Mouse (Mus musculus) gastrocnemius, postnatal 14 days (tissue): ENCODE measurements around the gene Reg3b. TPM values are rescaled to one million over a fixed set of nuclear protein-coding genes. Genes with fewer than 3 reads are reported as not detected.
"Not testable (repeated sequence)": the region's sequence is repeated elsewhere in the genome, so short reads cannot be mapped to it uniquely, and the experiment has no call there.

Experiments used
- DNase-seq: peaks from one replicate; pipeline ENCODE4 v3.0.0; 2021; ENCODE audit warnings: mixed read lengths
- intact Hi-C: fragments of 180-260 bp; cut with DNase I; formaldehyde crosslinking; loops from one replicate; pipeline ENCODE4 v1.15.1; 2025; ENCODE audit warnings: low total_unique reads
- long read RNA-seq, 2 experiments: library from polyadenylated mRNA; stranded (forward); transcript quantifications; one replicate each; pipeline ENCODE4 v2.0.0; 2021
- total RNA-seq, 2 experiments: library from RNA; stranded (reverse); gene quantifications; 2 replicates each; pipeline ENCODE4 v1.2.3; 2021

Reg3b gene
- not detected for total RNA-seq
- long read RNA-seq, experiment 1, result 0 reads
- long read RNA-seq, experiment 2, result 0 reads

DNA sequence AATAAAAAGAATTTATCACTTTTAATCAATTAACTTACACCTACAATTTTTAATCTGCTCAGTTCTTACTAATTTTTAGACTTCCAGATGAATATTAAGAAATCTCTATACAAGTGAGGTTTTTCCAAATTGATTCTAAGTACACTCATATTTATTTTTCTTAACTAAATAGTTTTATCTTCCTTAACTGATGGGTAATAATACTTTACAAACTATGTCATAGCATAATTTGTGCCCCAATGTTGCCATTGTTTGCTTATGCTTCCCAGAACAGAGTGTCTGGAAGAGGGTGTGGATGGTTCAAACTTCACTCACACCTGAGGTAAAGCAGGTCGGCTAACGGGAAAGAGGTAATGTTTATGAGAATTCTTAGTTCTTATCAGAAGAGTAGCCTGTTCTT lies at the start of gene Reg3b:
Gene Reg3b, plus strand, starts transcription at position 301 of the 400 bp plus-strand sequence.
- intact Hi-C loops, result no loop called here
- DNase-seq, result no peak

DNA sequence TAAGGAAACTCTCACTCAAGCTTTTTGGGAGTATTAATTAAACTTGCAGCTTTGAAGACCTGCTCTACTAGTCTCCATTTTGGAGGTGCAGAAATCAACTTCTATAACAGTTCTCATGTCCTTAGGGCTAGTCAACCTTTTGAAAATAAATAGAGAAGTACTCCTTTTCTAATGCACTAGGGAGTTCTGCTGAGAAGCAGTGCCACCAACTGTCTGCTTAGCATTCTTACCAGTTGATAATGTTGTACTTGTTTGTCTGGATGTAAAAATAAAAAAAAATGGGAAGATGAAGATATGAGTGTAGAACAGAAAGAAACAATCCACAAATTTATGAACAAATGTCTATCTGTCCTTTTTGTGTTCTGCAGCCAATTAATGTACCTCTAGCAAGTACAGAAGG lies 42.7 kb upstream of the Reg3b start:
- intact Hi-C loops, result no loop called here
- no peak for DNase-seq

DNA sequence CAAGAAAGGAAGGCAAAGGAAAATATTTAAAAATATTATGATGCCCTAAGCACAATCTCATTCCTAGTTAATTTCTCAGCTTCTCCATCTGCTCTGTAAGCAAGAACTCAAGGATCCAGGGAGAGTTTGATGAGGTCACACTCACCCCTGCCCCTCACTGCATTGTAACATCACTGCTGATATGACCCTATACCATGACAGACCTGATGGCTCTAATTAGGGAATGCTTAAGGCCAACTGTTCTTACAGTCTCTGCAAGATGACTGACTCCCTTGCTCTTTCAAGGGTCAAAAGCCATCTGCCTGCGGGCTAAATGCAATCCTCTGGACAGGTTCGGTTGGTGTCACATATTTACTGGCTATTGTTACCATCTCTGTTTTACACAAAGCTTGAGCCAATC lies 41.3 kb upstream of the Reg3b start:
- intact Hi-C loops, result no loop called here

DNA sequence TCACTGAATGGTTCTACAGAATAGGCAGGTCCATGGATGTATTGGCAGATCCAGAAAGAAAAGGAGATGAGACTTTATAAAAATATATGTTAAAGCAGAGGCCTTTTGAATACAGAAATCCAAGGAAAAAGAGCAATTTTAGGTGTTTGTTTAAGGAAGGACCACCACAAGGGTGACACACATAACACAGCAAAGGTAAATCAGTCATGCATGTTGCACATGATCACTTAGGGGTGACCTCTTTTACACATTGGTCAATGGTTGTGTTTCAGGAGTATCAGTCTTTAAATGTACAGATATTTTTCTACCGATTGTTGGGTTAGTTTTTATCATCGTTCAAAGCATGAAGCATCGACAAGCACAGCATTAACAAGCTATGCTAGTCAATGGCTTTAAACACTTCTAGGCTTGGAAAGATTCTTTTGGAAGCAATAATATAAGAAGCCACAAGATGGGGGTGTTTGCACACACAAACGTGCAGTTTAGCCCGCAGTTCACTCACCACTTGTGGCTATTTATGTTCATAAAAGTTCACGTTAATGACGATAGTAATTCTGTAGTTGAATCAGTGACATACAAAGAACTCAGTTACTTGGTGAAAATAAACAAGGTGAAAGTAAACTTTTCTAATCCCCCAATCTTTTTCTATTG lies 38.4 kb upstream of the Reg3b start:
- intact Hi-C loops, result no loop called here
- DNase-seq, result no peak

More for the DNA sequence above, 41.3 kb upstream of the Reg3b start:
- no peak for DNase-seq

DNA sequence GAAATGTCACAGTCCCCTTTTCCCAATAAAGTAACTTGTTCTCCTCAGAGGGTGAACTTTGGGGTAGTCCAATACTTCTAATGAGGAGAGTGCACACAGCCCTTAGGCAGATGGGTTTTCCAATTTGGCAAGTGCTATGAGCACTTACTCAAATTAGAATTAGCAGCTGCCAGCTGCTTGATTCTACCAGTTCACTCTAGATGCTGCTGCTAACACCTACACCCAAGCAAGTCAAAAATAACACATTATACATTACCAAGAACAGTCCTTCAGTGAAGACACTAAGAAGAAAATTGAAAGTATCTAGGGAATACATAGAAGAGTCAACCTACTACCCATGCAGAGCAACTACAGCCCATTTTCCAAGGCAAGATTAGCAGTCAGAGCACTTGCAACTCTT lies 30.2 kb upstream of the Reg3b start:
- no peak for DNase-seq

DNA sequence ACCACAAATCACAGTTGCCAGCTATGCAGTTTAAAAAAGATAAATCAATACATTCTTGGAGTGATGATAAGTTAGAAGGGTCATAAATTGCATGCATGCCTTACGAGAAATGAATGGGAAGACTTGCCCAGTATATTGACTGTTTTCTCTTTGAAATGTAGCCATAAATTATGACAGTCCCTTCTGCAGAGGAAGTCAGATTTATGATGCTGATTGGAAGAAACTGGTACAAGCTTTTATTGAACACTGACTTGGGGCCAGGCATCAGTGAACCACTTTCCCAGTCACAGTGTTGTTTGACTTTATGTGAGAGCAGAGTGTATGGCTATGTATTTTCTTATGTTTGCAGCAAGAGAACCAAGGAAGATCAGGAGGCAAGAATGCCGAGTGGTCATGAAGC lies 28.8 kb upstream of the Reg3b start:
- intact Hi-C loops, result no loop called here
- no peak for DNase-seq

More for the DNA sequence above, 30.2 kb upstream of the Reg3b start:
- intact Hi-C loops, result no loop called here

GRCm38 (mm10) chr6:78361971-78362563 lies 8.4 kb upstream of the Reg3b start:
- intact Hi-C loops, result no loop called here
- no peak for DNase-seq

DNA sequence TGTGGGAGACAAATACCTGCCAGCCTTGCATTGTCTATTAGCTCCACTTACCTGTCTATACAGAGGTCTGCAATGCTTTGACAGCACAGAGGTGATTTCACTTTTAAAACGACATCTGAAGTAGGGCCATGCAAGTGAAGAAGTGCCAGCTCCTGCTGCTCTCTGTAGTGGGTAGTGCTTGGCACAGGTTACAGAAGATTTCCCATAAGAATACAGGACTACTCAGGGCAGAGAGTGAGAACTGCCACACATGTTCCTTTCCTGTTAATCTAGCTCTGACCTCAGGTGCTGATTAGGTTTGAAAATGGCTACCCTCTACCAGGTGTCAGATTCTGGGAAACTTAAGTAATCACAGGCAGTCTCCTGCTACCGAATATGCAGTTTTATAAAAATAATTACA lies 8.3 kb downstream of the Reg3b start, which contains the start of gene Reg3d:
Gene Reg3d, minus strand, starts transcription at position 101 of the 400 bp plus-strand sequence.
- intact Hi-C loops, result no loop called here
- DNase-seq, result no peak

- no peak for DNase-seq
- intact Hi-C loops, result no loop called here
These were observed 10.0 kb downstream of the Reg3b start, which contains the start of gene Reg3a for GRCm38 (mm10) chr6:78380409-78380808. TSS of gene Reg3a (plus strand) at chr6:78380709.

DNA sequence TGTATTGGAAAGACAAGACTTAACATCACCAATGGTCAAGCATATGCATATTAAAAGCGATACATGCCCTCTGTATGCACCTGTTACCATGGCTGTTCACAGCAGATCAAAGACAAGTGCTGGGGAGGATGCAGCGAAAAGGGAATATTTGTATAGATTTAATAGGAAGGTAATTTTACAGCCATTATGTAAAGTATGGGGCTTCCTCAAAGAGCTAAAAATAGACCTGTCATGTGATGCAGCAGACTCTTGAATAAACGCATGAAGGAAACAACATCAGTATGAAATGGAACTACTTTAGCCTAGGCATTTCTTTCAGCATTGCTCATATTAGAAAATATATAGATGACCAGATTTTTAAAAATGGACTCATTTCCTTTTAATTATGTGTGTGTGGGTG lies 15.2 kb downstream of the Reg3b start:
- no peak for DNase-seq
- intact Hi-C loops, result no loop called here

DNA sequence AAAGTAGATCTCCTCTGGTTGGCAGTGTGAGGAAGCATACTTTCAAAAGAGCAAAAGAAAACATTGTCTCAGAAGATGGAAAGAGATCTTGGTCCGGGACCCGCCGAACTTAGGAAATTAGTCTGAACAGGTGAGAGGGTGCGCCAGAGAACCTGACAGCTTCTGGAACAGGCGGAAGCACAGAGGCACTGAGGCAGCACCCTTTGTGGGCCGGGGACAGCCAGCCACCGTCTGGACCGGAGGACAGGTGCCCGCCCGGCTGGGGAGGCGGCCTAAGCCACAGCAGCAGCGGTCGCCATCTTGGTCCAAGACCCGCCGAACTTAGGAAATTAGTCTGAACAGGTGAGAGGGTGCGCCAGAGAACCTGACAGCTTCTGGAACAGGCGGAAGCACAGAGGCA lies 24.9 kb downstream of the Reg3b start, which contains the start of gene Reg2:
Gene Reg2, plus strand, starts transcription at position 301 of the 400 bp plus-strand sequence.
- DNase-seq, intact Hi-C loops: not testable (repeated sequence)

DNA sequence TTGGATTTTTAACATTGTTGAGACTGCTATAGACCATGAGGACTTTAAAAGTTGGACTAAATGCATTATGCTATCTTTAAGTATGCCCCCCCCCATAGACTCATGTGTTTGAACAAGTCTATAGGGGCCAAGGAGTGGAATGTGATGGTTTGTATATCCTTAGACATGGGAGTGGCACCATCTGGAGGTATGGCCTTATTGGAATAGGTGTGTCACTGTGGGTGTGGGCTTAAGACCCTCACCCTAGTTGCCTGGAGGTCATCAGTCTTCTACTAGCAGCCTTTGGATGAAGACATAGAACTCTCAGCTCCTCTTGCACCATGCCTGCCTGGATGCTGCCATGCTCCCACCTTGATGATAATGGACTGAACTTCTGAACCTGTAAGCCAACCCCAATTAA lies 52.0 kb downstream of the Reg3b start, which contains the start of gene Reg1:
Gene Reg1, plus strand, starts transcription at position 301 of the 400 bp plus-strand sequence.
- DNase-seq, intact Hi-C loops: not testable (repeated sequence)

Other genes starting within 250 kb of the Reg3b start
- not detected for gene Reg3d, start 8.2 kb downstream of the Reg3b start, total RNA-seq
- gene Reg3a, start 10.1 kb downstream of the Reg3b start, total RNA-seq, result not detected
- not detected for gene Reg2, start 25.0 kb downstream of the Reg3b start, total RNA-seq
- not detected for gene Reg1, start 52.1 kb downstream of the Reg3b start, total RNA-seq
- not detected for gene Reg3g, start 98.2 kb downstream of the Reg3b start, total RNA-seq